Mouse (Mus musculus): ENCODE measurements around the gene Plekhg6.

The Plekhg6 gene

GRCm38 (mm10) chr6:125354352-125355151 is 26.0 kb downstream of the Plekhg6 start:
- no peak for DNase-seq (ENCODE audit: low spot score in 2 of 2)

DNA sequence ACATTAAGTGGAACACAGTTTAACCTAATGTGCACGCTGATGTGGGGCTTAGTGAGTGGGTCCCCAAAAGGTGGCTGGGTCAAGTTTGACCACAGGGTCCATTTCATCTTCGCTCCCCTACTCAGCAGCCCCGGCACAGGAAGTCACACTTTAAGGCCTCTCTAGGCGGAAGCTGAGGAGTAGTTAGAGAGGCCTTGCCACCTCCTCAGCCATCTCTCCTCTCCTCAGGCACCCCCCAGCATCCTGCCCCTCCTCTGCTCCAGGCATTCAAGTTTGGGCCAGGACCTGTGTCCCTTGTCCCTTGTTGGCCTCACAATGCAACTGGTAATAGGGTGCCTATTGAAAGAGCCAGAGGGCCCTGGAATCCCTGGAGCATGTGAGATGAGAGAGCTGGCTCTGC is 26.9 kb downstream of the Plekhg6 start:
- DNase-seq (ENCODE audit: low spot score in 2 of 2), result peak; percentile 51 to 66

GRCm38 (mm10) chr6:125353221-125353620 is 27.4 kb downstream of the Plekhg6 start:
- DNase-seq (ENCODE audit: low spot score in 2 of 2), result no peak

DNA sequence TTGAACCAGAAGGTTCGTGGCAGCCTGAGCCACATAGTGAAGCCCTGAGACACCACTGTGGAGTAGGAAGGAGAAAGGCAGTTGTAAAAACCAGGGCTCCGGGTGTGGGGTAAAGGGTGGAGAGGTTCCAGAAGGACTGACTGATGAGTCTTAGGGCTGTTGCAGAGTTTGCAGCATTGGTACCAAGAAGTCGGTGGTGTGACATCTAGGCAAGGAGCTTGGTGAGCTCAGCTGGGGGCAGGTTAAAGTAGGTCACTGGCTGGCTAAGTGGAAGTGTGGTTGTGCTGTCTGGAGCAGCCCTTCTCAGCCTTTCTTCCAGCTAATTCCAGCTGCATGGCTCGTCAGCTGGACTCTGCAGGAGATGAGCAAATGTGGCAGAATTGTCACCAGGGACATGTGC is 27.8 kb downstream of the Plekhg6 start:
- DNase-seq (ENCODE audit: low spot score in 2 of 2), result no peak

DNA sequence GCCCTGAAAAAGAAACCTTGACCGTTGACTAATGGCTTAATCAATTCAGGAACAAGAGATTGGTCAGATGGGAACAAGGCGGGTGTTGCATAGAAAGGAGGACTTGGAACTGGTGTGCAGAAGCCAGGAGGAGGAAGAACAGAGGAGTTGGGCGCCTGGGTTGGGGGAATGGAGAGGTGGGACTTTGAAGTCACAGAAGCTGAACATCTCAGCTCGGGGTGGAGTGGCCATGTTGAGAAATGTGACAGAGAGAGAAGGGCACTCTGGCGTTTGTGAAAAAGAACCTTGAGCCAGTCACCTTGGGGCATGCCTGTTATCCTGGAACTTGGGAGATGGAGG is 28.6 kb downstream of the Plekhg6 start:
- DNase-seq (ENCODE audit: low spot score in 2 of 2), result no peak

DNA sequence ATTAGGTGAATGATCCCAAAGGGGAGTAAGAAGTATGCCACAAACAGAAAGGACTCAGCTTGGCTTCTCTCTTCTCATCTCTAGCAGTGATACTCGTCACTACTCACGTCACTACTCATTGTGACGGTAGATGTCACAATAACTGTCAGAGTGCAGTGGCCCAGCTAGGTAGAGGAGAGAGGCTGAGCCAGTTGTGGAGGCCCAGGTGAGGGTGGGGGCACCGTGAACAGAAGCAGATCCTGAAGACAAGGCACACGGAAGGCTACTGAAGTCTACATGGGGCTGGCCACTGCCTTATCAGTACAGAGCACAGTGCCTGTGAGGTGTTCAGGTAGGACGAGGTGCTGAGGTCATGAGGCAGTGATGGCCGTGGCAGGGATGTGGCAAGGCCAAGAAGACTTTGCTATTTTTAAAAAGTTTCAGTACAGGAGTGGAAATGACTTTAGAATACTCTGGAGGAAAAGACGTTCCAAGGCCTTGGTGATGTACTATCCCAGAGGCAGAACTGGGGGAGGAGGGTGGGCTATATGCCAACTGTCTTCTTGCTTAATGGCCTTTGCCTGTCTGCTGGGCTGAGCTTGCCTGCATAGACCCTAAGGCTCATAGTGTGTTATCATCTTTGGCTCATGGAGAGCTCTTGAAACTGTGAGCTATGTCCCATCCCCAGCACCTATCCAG is 29.1 kb downstream of the Plekhg6 start:
- peak; percentile 48 to 65 for DNase-seq (ENCODE audit: low spot score in 2 of 2)

GRCm38 (mm10) chr6:125350995-125351324 is 29.6 kb downstream of the Plekhg6 start:
- DNase-seq (ENCODE audit: low spot score in 2 of 2), result no peak

- no peak for DNase-seq (ENCODE audit: low spot score in 2 of 2)
These were observed 30.2 kb downstream of the Plekhg6 start for GRCm38 (mm10) chr6:125350231-125350994.

- peak in 1 of 2 experiments; percentile 30 for DNase-seq (ENCODE audit: low spot score in 2 of 2)
These were observed 30.9 kb downstream of the Plekhg6 start for GRCm38 (mm10) chr6:125349575-125350230.

GRCm38 (mm10) chr6:125348721-125349574 is 31.6 kb downstream of the Plekhg6 start, which contains the start of gene Tnfrsf1a:
Tnfrsf1a (plus strand) TSS chr6:125349362.
- DNase-seq (ENCODE audit: low spot score in 2 of 2), result no peak

DNA sequence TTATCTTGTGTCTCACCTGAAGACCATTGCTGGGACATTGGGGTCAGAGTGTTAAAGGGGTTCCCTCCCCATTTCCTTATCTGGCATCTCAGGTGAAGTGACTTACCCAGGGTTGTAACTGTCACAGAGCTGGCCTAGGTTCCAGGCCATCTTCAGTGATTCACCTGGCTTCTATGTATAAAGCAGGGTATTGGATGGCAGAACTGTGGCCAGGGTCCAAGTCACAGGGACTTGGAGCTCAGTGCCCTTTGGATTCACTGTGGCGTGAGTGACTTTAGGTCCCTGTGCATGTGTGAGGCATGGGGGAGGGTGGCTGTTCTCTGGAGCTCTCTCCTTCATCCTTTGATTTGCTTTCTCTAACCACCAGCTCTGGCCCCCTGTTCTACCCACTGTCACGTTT is 34.6 kb downstream of the Plekhg6 start:
- no peak for DNase-seq (ENCODE audit: low spot score in 2 of 2)

- no peak for DNase-seq (ENCODE audit: low spot score in 2 of 2)
These were observed 35.0 kb downstream of the Plekhg6 start for GRCm38 (mm10) chr6:125345625-125346024.

DNA sequence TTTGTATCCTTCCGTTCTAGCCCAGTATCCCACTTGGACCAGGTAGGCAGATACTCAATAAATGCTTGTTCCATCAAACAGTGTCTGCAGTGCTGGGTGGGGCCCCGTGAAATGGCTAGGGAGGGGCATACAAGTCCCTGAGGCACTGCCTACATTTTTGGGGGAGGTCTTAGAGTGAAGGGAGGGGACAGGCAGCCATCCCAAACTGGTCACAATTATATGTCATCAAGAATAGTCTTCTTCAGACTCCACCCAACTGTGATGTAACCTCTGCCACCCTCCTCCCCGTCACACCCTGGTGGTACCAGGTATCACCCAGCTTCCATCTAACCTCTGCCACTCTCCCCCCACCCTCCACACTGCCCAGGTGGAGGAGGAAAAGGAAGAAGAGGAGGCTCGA is 35.7 kb downstream of the Plekhg6 start:
- no peak for DNase-seq (ENCODE audit: low spot score in 2 of 2)

DNA sequence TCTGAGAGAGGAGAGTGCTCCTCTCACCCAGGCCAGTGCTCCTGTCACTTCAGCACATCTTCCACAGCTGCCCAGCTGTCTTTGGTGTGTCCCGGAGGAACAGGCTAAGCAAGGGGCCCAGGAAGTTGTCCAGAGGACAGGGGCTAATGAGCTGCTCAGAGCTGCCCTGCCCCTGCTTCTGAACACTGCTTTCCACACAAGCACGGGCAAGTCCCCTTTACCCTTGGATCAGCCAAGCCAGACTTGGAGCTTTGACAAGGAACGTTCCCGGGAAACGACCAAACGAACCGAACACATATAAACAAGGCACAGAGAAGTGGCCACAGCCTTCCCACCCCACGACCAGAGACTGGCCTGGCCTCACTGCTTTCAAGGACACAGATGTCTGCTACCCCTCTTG is 36.5 kb downstream of the Plekhg6 start:
- no peak for DNase-seq (ENCODE audit: low spot score in 2 of 2)

- DNase-seq (ENCODE audit: low spot score in 2 of 2), result no peak
These were observed 38.4 kb downstream of the Plekhg6 start for GRCm38 (mm10) chr6:125342198-125342597.

GRCm38 (mm10) chr6:125340244-125340643 is 40.3 kb downstream of the Plekhg6 start:
- DNase-seq (ENCODE audit: low spot score in 2 of 2), result no peak

GRCm38 (mm10) chr6:125338791-125339660 is 41.6 kb downstream of the Plekhg6 start:
- no peak for DNase-seq (ENCODE audit: low spot score in 2 of 2)

GRCm38 (mm10) chr6:125334356-125334755 is 46.2 kb downstream of the Plekhg6 start:
- no peak for DNase-seq (ENCODE audit: low spot score in 2 of 2)

- no peak for DNase-seq (ENCODE audit: low spot score in 2 of 2)
These were observed 47.3 kb downstream of the Plekhg6 start for GRCm38 (mm10) chr6:125333112-125333899.

Measured in natural killer cell, adult 2 months (primary cell).